Mouse (Mus musculus) CH12.LX (cell line): ENCODE measurements at regions not wholly inside any gene's neighbourhood (a gene's known extent, or its start where the extent isn't known, plus 50 kb on each side); places are given as distances from the start of the nearest gene placed in this dataset.
A peak's percentile ranks its signal among the peaks of the same experiment; 100 is the strongest.

Experiments used
- DNase-seq: peaks from one replicate; pipeline ENCODE4 v3.0.0-alpha.2; 2013; ENCODE audit errors: extremely low read depth
- H3K27ac ChIP-seq: 2 replicates; pipeline ENCODE4 v1.5.1; 2012; ENCODE audit warnings: low read depth, mild to moderate bottlenecking, control low read depth, moderate library complexity; ENCODE audit not compliant: insufficient read depth
- H3K27me3 ChIP-seq: replicated peaks from 2 replicates; pipeline ENCODE3; 2012; ENCODE audit warnings: inconsistent platforms
- H3K36me3 ChIP-seq, 2 experiments: replicated peaks in 1 of 2; 2 replicates each; pipeline versions ENCODE3 to v1.6.1; 2012; ENCODE audit warnings: inconsistent platforms in 1 of 2, low read length in 1 of 2, mild to moderate bottlenecking in 1 of 2, mixed read lengths in 1 of 2, moderate library complexity in 1 of 2; ENCODE audit not compliant: control insufficient read depth in 1 of 2, insufficient read depth in 1 of 2
- H3K4me1 ChIP-seq, 2 experiments: 2 replicates each; pipeline ENCODE4 v1.6.1; 2012; ENCODE audit warnings: inconsistent platforms in 1 of 2, moderate library complexity in 1 of 2; ENCODE audit not compliant: insufficient read depth in 2 of 2, control insufficient read depth in 1 of 2
- H3K4me2 ChIP-seq: 2 replicates; pipeline ENCODE4 v1.6.1; 2012; ENCODE audit warnings: low read depth, mild to moderate bottlenecking, control low read depth; ENCODE audit not compliant: poor library complexity, insufficient read depth, severe bottlenecking
- H3K4me3 ChIP-seq, 3 experiments: fragments of 150-350 bp in 1 of 3; sonication (generic) in 1 of 3; replicated peaks in 1 of 3; 2 replicates each; pipeline versions ENCODE3 to v1.5.1; 2011 to 2012; ENCODE audit warnings: low read depth in 2 of 3, low read length in 2 of 3, mild to moderate bottlenecking in 2 of 3, moderate library complexity in 2 of 3, control low read depth in 1 of 3, improper control_type of control experiment in 1 of 3, inconsistent platforms in 1 of 3, mixed read lengths in 1 of 3; ENCODE audit not compliant: poor library complexity in 1 of 3
- H3K79me2 ChIP-seq: replicated peaks from 2 replicates; pipeline ENCODE4 v1.6.1; 2012; ENCODE audit warnings: mild to moderate bottlenecking, moderate library complexity; ENCODE audit not compliant: control insufficient read depth, poor library complexity, insufficient read depth, severe bottlenecking; ENCODE audit errors: extremely low read depth
- H3K9ac ChIP-seq: 2 replicates; pipeline ENCODE4 v1.6.1; 2012; ENCODE audit warnings: low read depth, mild to moderate bottlenecking, control low read depth, moderate library complexity; ENCODE audit not compliant: insufficient read depth
- H3K9me3 ChIP-seq: replicated peaks from 2 replicates; pipeline ENCODE3; 2012; ENCODE audit warnings: low read length, inconsistent platforms, mixed read lengths
- BHLHE40 ChIP-seq: IDR thresholded peaks from 2 replicates; pipeline ENCODE4 v1.6.1; 2011; ENCODE audit warnings: mild to moderate bottlenecking, low read depth, low read length, improper control_type of control experiment
- CHD1 ChIP-seq: IDR thresholded peaks from 2 replicates; pipeline ENCODE4 v1.6.1; 2012; ENCODE audit warnings: low read depth, low read length, improper control_type of control experiment, inconsistent platforms
- CHD2 ChIP-seq: IDR thresholded peaks from 2 replicates; pipeline ENCODE4 v1.6.1; 2011; ENCODE audit warnings: low read length, improper control_type of control experiment
- CTCF ChIP-seq, 2 experiments: IDR thresholded peaks in 1 of 2; conservative IDR thresholded peaks in 1 of 2; 2 replicates each; pipeline ENCODE4 v1.5.1; 2011 to 2012; ENCODE audit warnings: low read depth in 2 of 2, low read length in 2 of 2, improper control_type of control experiment in 1 of 2, inconsistent platforms in 1 of 2, mild to moderate bottlenecking in 1 of 2, moderate library complexity in 1 of 2
- E2F4 ChIP-seq: IDR thresholded peaks from 2 replicates; pipeline ENCODE4 v1.6.1; 2011; ENCODE audit warnings: low read depth, low read length, improper control_type of control experiment; ENCODE audit not compliant: insufficient replicate concordance
- ETS1 ChIP-seq: conservative IDR thresholded peaks from 2 replicates; pipeline ENCODE4 v1.6.1; 2012; ENCODE audit warnings: low read depth, mild to moderate bottlenecking, inconsistent platforms, low read length, improper control_type of control experiment, moderate library complexity
- GABPA ChIP-seq: IDR thresholded peaks from 2 replicates; pipeline ENCODE4 v1.6.1; 2012; ENCODE audit warnings: low read depth, low read length, improper control_type of control experiment, inconsistent platforms; ENCODE audit not compliant: insufficient replicate concordance
- HCFC1 ChIP-seq: IDR thresholded peaks from 2 replicates; pipeline ENCODE4 v1.6.1; 2012; ENCODE audit warnings: low read depth, mild to moderate bottlenecking, inconsistent platforms, low read length, improper control_type of control experiment
- IRF4 ChIP-seq: IDR thresholded peaks from 2 replicates; pipeline ENCODE4 v1.6.1; 2014; ENCODE audit warnings: low read depth, mild to moderate bottlenecking, inconsistent platforms, low read length, improper control_type of control experiment
- JUN ChIP-seq: IDR thresholded peaks from 2 replicates; pipeline ENCODE4 v1.6.1; 2011; ENCODE audit warnings: low read depth, mild to moderate bottlenecking, low read length, improper control_type of control experiment, moderate library complexity; ENCODE audit not compliant: insufficient read depth
- JUND ChIP-seq: conservative IDR thresholded peaks from 2 replicates; pipeline ENCODE4 v1.6.1; 2011; ENCODE audit warnings: low read depth, low read length, improper control_type of control experiment
- MAFK ChIP-seq: IDR thresholded peaks from 2 replicates; pipeline ENCODE4 v1.6.1; 2011; ENCODE audit warnings: low read length, improper control_type of control experiment; ENCODE audit not compliant: insufficient replicate concordance
- MXI1 ChIP-seq: IDR thresholded peaks from 2 replicates; pipeline ENCODE4 v1.6.1; 2011; ENCODE audit warnings: mild to moderate bottlenecking, low read depth, low read length, improper control_type of control experiment
- MYC ChIP-seq: IDR thresholded peaks from 2 replicates; pipeline ENCODE4 v1.6.1; 2011; ENCODE audit warnings: low read depth, mild to moderate bottlenecking, improper control_type of control experiment, low read length
- NRF1 ChIP-seq: IDR thresholded peaks from 2 replicates; pipeline ENCODE4 v1.6.1; 2014; ENCODE audit warnings: low read depth, mild to moderate bottlenecking, inconsistent platforms, low read length, improper control_type of control experiment, moderate library complexity
- POLR2AphosphoS2 ChIP-seq: IDR thresholded peaks from 2 replicates; pipeline ENCODE4 v1.6.1; 2011; ENCODE audit warnings: low read depth, low read length, improper control_type of control experiment
- RAD21 ChIP-seq: IDR thresholded peaks from 2 replicates; pipeline ENCODE4 v1.6.1; 2011; ENCODE audit warnings: low read depth, mild to moderate bottlenecking, low read length, improper control_type of control experiment, moderate library complexity
- SMC3 ChIP-seq: IDR thresholded peaks from 2 replicates; pipeline ENCODE4 v1.6.1; 2011; ENCODE audit warnings: low read depth, low read length, improper control_type of control experiment
- TCF12 ChIP-seq: IDR thresholded peaks from 2 replicates; pipeline ENCODE4 v1.6.1; 2014; ENCODE audit warnings: low read depth, mild to moderate bottlenecking, inconsistent platforms, low read length, improper control_type of control experiment
- ZC3H11A ChIP-seq: IDR thresholded peaks from 2 replicates; pipeline ENCODE4 v1.6.1; 2012; ENCODE audit warnings: low read depth, mild to moderate bottlenecking, inconsistent platforms, low read length, improper control_type of control experiment
- ZMIZ1 ChIP-seq: IDR thresholded peaks from 2 replicates; pipeline ENCODE4 v1.6.1; 2012; ENCODE audit warnings: low read depth, mild to moderate bottlenecking, inconsistent platforms, low read length, improper control_type of control experiment
- ZNF384 ChIP-seq: IDR thresholded peaks from 2 replicates; pipeline ENCODE4 v1.6.1; 2012; ENCODE audit warnings: low read depth, low read length, improper control_type of control experiment, inconsistent platforms
- dilution Hi-C: fragments of 300-500 bp; cut with MboI; formaldehyde crosslinking; loops from 2 replicates; pipeline ENCODE4 v1.14.3; 2020; ENCODE audit warnings: low sequenced_read_pairs; ENCODE audit not compliant: extremely low pct_unique_long_range_greater_than_20kb, extremely low pct_ligation_motif_present
- in situ Hi-C: fragments of 300-500 bp; cut with MboI; formaldehyde crosslinking; loops from 3 replicates; pipeline ENCODE4 v1.14.3; 2019; ENCODE audit warnings: low sequenced_read_pairs, low pct_ligation_motif_present, low pct_unique_long_range_greater_than_20kb, mixed read lengths

DNA sequence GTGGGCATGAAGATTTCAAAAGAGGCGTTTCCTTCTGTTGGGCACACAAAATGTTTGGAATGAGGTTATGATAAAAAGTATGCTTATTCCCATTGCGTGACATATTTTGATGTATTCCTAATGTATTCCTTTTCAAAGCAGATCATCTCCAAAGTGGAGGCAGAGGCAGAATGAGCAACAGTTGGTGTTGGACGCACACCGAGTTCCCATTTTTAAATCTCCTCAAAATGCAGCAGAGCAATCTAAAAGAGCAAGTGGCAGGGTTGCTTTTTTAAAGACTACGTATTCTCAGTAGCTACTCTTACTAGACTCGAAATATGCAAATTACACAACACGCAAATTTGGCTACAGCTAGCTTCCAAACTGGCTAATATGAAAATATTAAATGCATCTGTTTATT, 98.2 kb downstream of the Ifi44 start:
- Histone ChIP-seq H3K27ac (no peak overlapping the region), H3K79me2 (no peaks in the 10 kb centered on the region), H3K9ac (no peak overlapping the region), H3K27me3 (no peaks in the 10 kb centered on the region), H3K4me2 (peak overlapping the region; percentile 44), H3K4me1 (peaks cover 0 to 7% of the 10 kb centered on the region in 2 experiments; a peak in 2 of 4 replicates), H3K36me3 (no peaks in the 10 kb centered on the region), H3K9me3 (no peaks in the 10 kb centered on the region), H3K4me3 (no peak overlapping the region)
- TF ChIP-seq HCFC1 (no peak), MXI1 (no peak), JUND (no peak), E2F4 (no peak), JUN (no peak), MAFK (no peak), GABPA (no peak), POLR2AphosphoS2 (no peak), ETS1 (no peak), RAD21 (no peak), CHD2 (no peak), ZC3H11A (no peak), ZMIZ1 (no peak), TCF12 (no peak), CHD1 (no peak), MYC (no peak), IRF4 (no peak)
- in situ Hi-C loops, result no loop called here
- dilution Hi-C loops, result no loop called here
- no peak for DNase-seq

DNA sequence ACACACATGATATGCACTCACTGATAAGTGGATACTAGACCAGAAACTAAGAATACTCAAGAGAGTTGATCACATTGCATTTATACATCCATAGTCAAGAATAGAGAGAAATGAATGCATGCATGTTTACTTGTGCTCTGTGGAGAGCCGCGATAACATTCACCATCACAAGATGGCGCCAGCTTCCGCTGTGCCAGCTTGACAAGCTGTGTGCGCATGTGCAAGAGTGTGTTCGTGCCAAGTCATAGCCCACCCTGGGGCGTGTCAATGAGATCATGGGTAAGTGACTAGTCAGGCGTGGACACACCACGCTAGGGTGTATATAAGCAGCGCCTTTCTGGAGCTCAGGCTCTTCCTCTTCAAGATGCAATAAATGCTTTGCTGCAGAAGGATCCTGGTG, 102.1 kb downstream of the Ifi44 start:
- H3K27me3 ChIP-seq, result no peaks in the 10 kb centered on the region
- no peaks in the 10 kb centered on the region for H3K9me3 ChIP-seq
- no peak overlapping the region for H3K4me3 ChIP-seq
- no peaks in the 10 kb centered on the region for H3K79me2 ChIP-seq
- H3K36me3 ChIP-seq, result no peaks in the 10 kb centered on the region
- dilution Hi-C loops, result no loop called here
- H3K4me1 ChIP-seq, result peaks cover 0 to 12% of the 10 kb centered on the region in 2 experiments; a peak in 2 of 4 replicates
- in situ Hi-C loops, result no loop called here
- H3K27ac ChIP-seq, result no peak overlapping the region
- H3K9ac ChIP-seq, result no peak overlapping the region
- DNase-seq, result peak; percentile 56
- TF ChIP-seq JUND (no peak), NRF1 (peak; percentile 65), CTCF (conservative IDR thresholded peaks at IDR 0.05 in 1 of 2, IDR thresholded peaks at IDR 0.05 in 1 of 2; ENCODE audit: low read depth in 2 of 2, low read length in 2 of 2) (peak; percentile 49 to 53; a peak in 3 of 4 replicates), SMC3 (peak; percentile 20), RAD21 (peak; percentile 36), ZNF384 (no peak), BHLHE40 (peak; percentile 51)
- H3K4me2 ChIP-seq, result no peak overlapping the region
